In genomic region chr16:8573751-8574150, GRCm38 (mm10) we compare ENCODE assay signal across 13 mouse cellular contexts.
A peak's percentile ranks its signal among the peaks of the same experiment; 100 is the strongest.
DNase-seq lines count a peak whose midpoint lies in the region.
"Had no signal": no experiment of that assay in that cellular context is flagged by ENCODE, and none has a peak within 500 bp of the region (broad histone marks: within the 10 kb centered on the region; RNA-seq: fewer than 3 reads in every experiment).

No protein-coding gene starts in this region.

- peak; percentile 34 to 63 for DNase-seq in cerebellum, postnatal 10 days
- no peak for DNase-seq in cerebellum, adult 8-10 months
- DNase-seq in left cerebral cortex, postnatal 4 days = peak; percentile 45
- no peak for DNase-seq in left cerebral cortex, adult 8-10 months (ENCODE audit: low spot score in 2 of 2)
- peak; percentile 66 for DNase-seq in embryo, embryonic 10.5 days (ENCODE audit: low spot score)
- DNase-seq in mesoderm, embryonic 11.5 days (ENCODE audit: low read depth, low spot score) = peak; percentile 56
- no peak for DNase-seq in spleen, postnatal 14 days (ENCODE audit: low spot score in 2 of 2)
- no peak for DNase-seq in thymus, postnatal 10 days (ENCODE audit: low spot score in 2 of 2)
- DNase-seq: cerebellum, adult 9-10 months; gastrocnemius, postnatal 14 days; layer of hippocampus, adult 9-11 months; right cerebral cortex, postnatal 14 days; thymus, postnatal 36 days had no signal

- intact Hi-C loops in left cerebral cortex, postnatal 4 days (cut with DNase I) = no loop called here

Comparison
In these comparisons a context has a peak if more than half of its experiments do, and no peak if none do; other contexts are left out.
1. DNase-seq: peak in cerebellum, postnatal 10 days (2 of 2), left cerebral cortex, postnatal 4 days (single experiment), embryo, embryonic 10.5 days (single experiment) and mesoderm, embryonic 11.5 days (single experiment); none in cerebellum, adult 8-10 months (single experiment), left cerebral cortex, adult 8-10 months (0 of 2), spleen, postnatal 14 days (0 of 2) and thymus, postnatal 10 days (0 of 2).